Mouse (Mus musculus) MEL (cell line): ENCODE measurements around the gene Macrod2. TPM values are rescaled to one million over a fixed set of nuclear protein-coding genes. Genes with fewer than 3 reads are reported as not detected.

ENCODE experiments used
- DNase-seq: peaks from one replicate; pipeline ENCODE4 v3.0.0; 2011; ENCODE audit warnings: low read depth, low spot score
- H3K27ac ChIP-seq: 2 replicates; pipeline ENCODE4 v1.5.1; 2012; ENCODE audit warnings: low read depth, mild to moderate bottlenecking, control low read depth, low read length, moderate library complexity; ENCODE audit not compliant: control insufficient read depth
- H3K27me3 ChIP-seq, 2 experiments: fragments of 150-350 bp in 1 of 2; sonication (generic) in 1 of 2; 2 replicates each; pipeline ENCODE4 v1.6.1; 2012; ENCODE audit warnings: low read length in 2 of 2, mild to moderate bottlenecking in 2 of 2, improper control_type of control experiment in 1 of 2, moderate library complexity in 1 of 2; ENCODE audit not compliant: insufficient read depth in 2 of 2, control insufficient read depth in 1 of 2
- H3K36me3 ChIP-seq, 2 experiments: 2 replicates each; pipeline ENCODE4 v1.6.1; 2012 to 2014; ENCODE audit warnings: low read length in 2 of 2, improper control_type of control experiment in 1 of 2, inconsistent platforms in 1 of 2, mild to moderate bottlenecking in 1 of 2; ENCODE audit not compliant: insufficient read depth in 2 of 2, control insufficient read depth in 1 of 2
- H3K4me1 ChIP-seq, 2 experiments: fragments of 150-350 bp in 1 of 2; sonication (generic) in 1 of 2; 2 replicates each; pipeline ENCODE4 v1.6.1; 2012; ENCODE audit warnings: low read length in 2 of 2, improper control_type of control experiment in 1 of 2, mild to moderate bottlenecking in 1 of 2; ENCODE audit not compliant: insufficient read depth in 2 of 2, control insufficient read depth in 1 of 2
- H3K4me3 ChIP-seq, 2 experiments: fragments of 150-350 bp in 1 of 2; sonication (generic) in 1 of 2; 2 replicates each; pipeline ENCODE4 v1.5.1; 2012; ENCODE audit warnings: low read depth in 2 of 2, low read length in 2 of 2, mild to moderate bottlenecking in 2 of 2, moderate library complexity in 2 of 2, control low read depth in 1 of 2, improper control_type of control experiment in 1 of 2; ENCODE audit not compliant: control insufficient read depth in 1 of 2, insufficient read depth in 1 of 2
- H3K79me2 ChIP-seq: 2 replicates; pipeline ENCODE4 v1.6.1; 2012; ENCODE audit warnings: mild to moderate bottlenecking, low read length, moderate library complexity; ENCODE audit not compliant: control insufficient read depth, poor library complexity, insufficient read depth
- H3K9ac ChIP-seq: 2 replicates; pipeline ENCODE4 v1.6.1; 2012; ENCODE audit warnings: low read depth, mild to moderate bottlenecking, control low read depth, low read length, moderate library complexity; ENCODE audit not compliant: control insufficient read depth, poor library complexity, severe bottlenecking
- H3K9me3 ChIP-seq: fragments of 150-350 bp; sonication (generic); replicated peaks from 2 replicates; pipeline ENCODE4 v1.6.1; 2012; ENCODE audit warnings: mild to moderate bottlenecking, low read length, improper control_type of control experiment, moderate library complexity; ENCODE audit not compliant: insufficient read depth
- BHLHE40 ChIP-seq: IDR thresholded peaks from 2 replicates; pipeline ENCODE4 v1.6.1; 2012; ENCODE audit warnings: low read depth, mild to moderate bottlenecking, inconsistent platforms, low read length, improper control_type of control experiment, borderline replicate concordance
- CTCF ChIP-seq, 3 experiments: IDR thresholded peaks in 2 of 3; conservative IDR thresholded peaks in 1 of 3; 2 replicates each; pipeline ENCODE4 v1.5.1; 2011 to 2012; ENCODE audit warnings: low read length in 3 of 3, low read depth in 2 of 3, mild to moderate bottlenecking in 2 of 3, improper control_type of control experiment in 1 of 3, inconsistent platforms in 1 of 3, mixed read lengths in 1 of 3, moderate library complexity in 1 of 3; ENCODE audit not compliant: control insufficient read depth in 1 of 3, insufficient read depth in 1 of 3, poor library complexity in 1 of 3, severe bottlenecking in 1 of 3
- ELF1 ChIP-seq: IDR thresholded peaks from 2 replicates; pipeline ENCODE4 v1.6.1; 2014; ENCODE audit warnings: low read depth, mild to moderate bottlenecking, inconsistent platforms, low read length, improper control_type of control experiment, moderate library complexity
- EP300 ChIP-seq, 2 experiments: IDR thresholded peaks; 2 replicates each; pipeline ENCODE4 v1.6.1; 2011; ENCODE audit warnings: improper control_type of control experiment in 2 of 2, low read length in 2 of 2, low read depth in 1 of 2, mild to moderate bottlenecking in 1 of 2
- ETS1 ChIP-seq: IDR thresholded peaks from 2 replicates; pipeline ENCODE4 v1.6.1; 2012; ENCODE audit warnings: low read depth, mild to moderate bottlenecking, inconsistent platforms, low read length, improper control_type of control experiment, moderate library complexity
- GABPA ChIP-seq: IDR thresholded peaks from 2 replicates; pipeline ENCODE4 v1.6.1; 2012; ENCODE audit warnings: low read depth, mild to moderate bottlenecking, inconsistent platforms, low read length, improper control_type of control experiment, moderate library complexity
- GATA1 ChIP-seq: IDR thresholded peaks from 2 replicates; pipeline ENCODE4 v1.6.1; 2011; ENCODE audit warnings: low read depth, low read length, improper control_type of control experiment
- HCFC1 ChIP-seq: IDR thresholded peaks from 2 replicates; pipeline ENCODE4 v1.6.1; 2012; ENCODE audit warnings: low read depth, mild to moderate bottlenecking, inconsistent platforms, low read length, improper control_type of control experiment, moderate library complexity
- JUND ChIP-seq: IDR thresholded peaks from 2 replicates; pipeline ENCODE4 v1.6.1; 2011; ENCODE audit warnings: low read depth, mild to moderate bottlenecking, improper control_type of control experiment, low read length
- KAT2A ChIP-seq: conservative IDR thresholded peaks from 2 replicates; pipeline ENCODE4 v1.6.1; 2012; ENCODE audit warnings: low read depth, low read length, improper control_type of control experiment, inconsistent platforms
- MAFK ChIP-seq: IDR thresholded peaks from 2 replicates; pipeline ENCODE4 v1.6.1; 2011; ENCODE audit warnings: low read depth, mild to moderate bottlenecking, low read length, improper control_type of control experiment, borderline replicate concordance
- MAX ChIP-seq: IDR thresholded peaks from 2 replicates; pipeline ENCODE4 v1.6.1; 2011; ENCODE audit warnings: low read length, improper control_type of control experiment
- MAZ ChIP-seq: IDR thresholded peaks from 2 replicates; pipeline ENCODE4 v1.6.1; 2012; ENCODE audit warnings: low read depth, mild to moderate bottlenecking, inconsistent platforms, low read length, improper control_type of control experiment
- MEF2A ChIP-seq: IDR thresholded peaks from 2 replicates; pipeline ENCODE4 v1.6.1; 2014; ENCODE audit warnings: low read depth, mild to moderate bottlenecking, inconsistent platforms, low read length, improper control_type of control experiment; ENCODE audit not compliant: poor library complexity, insufficient replicate concordance, severe bottlenecking; ENCODE audit errors: extremely low read depth
- MXI1 ChIP-seq: IDR thresholded peaks from 2 replicates; pipeline ENCODE4 v1.6.1; 2011; ENCODE audit warnings: mild to moderate bottlenecking, low read depth, low read length, improper control_type of control experiment
- MYB ChIP-seq: IDR thresholded peaks from 2 replicates; pipeline ENCODE4 v1.6.1; 2011; ENCODE audit warnings: mild to moderate bottlenecking, low read depth, low read length, improper control_type of control experiment
- MYC ChIP-seq: IDR thresholded peaks from 2 replicates; pipeline ENCODE4 v1.6.1; 2011; ENCODE audit warnings: low read depth, mild to moderate bottlenecking, low read length, improper control_type of control experiment, moderate library complexity
- NELFE ChIP-seq: IDR thresholded peaks from 2 replicates; pipeline ENCODE4 v1.6.1; 2011; ENCODE audit warnings: low read depth, low read length, improper control_type of control experiment
- NRF1 ChIP-seq: IDR thresholded peaks from 2 replicates; pipeline ENCODE4 v1.6.1; 2014; ENCODE audit warnings: low read depth, mild to moderate bottlenecking, inconsistent platforms, low read length, improper control_type of control experiment, moderate library complexity; ENCODE audit not compliant: poor library complexity, insufficient read depth, severe bottlenecking
- POLR2AphosphoS2 ChIP-seq: IDR thresholded peaks from 2 replicates; pipeline ENCODE4 v1.6.1; 2011; ENCODE audit warnings: low read length, improper control_type of control experiment
- RAD21 ChIP-seq: IDR thresholded peaks from 2 replicates; pipeline ENCODE4 v1.6.1; 2011; ENCODE audit warnings: mild to moderate bottlenecking, low read depth, low read length, improper control_type of control experiment
- RCOR1 ChIP-seq: IDR thresholded peaks from 2 replicates; pipeline ENCODE4 v1.6.1; 2012; ENCODE audit warnings: low read depth, mild to moderate bottlenecking, inconsistent platforms, low read length, improper control_type of control experiment
- SIN3A ChIP-seq: IDR thresholded peaks from 2 replicates; pipeline ENCODE4 v1.6.1; 2012; ENCODE audit warnings: low read length, improper control_type of control experiment, inconsistent platforms
- TAL1 ChIP-seq: IDR thresholded peaks from 2 replicates; pipeline ENCODE4 v1.6.1; 2012; ENCODE audit warnings: mild to moderate bottlenecking, inconsistent platforms, low read length, moderate library complexity, mixed read lengths
- TBP ChIP-seq: IDR thresholded peaks from 2 replicates; pipeline ENCODE4 v1.8.0; 2011; ENCODE audit warnings: low read depth, low read length, improper control_type of control experiment
- TCF12 ChIP-seq: IDR thresholded peaks from 2 replicates; pipeline ENCODE4 v1.6.1; 2014; ENCODE audit warnings: low read depth, mild to moderate bottlenecking, inconsistent platforms, low read length, improper control_type of control experiment, moderate library complexity
- UBTF ChIP-seq: IDR thresholded peaks from 2 replicates; pipeline ENCODE4 v1.6.1; 2012; ENCODE audit warnings: low read depth, mild to moderate bottlenecking, inconsistent platforms, low read length, improper control_type of control experiment, moderate library complexity, borderline replicate concordance; ENCODE audit not compliant: insufficient read depth
- USF1 ChIP-seq: IDR thresholded peaks from 2 replicates; pipeline ENCODE4 v1.6.1; 2014; ENCODE audit warnings: low read depth, mild to moderate bottlenecking, inconsistent platforms, low read length, improper control_type of control experiment, moderate library complexity
- ZKSCAN1 ChIP-seq: IDR thresholded peaks from 2 replicates; pipeline ENCODE4 v1.6.1; 2012; ENCODE audit warnings: low read depth, mild to moderate bottlenecking, inconsistent platforms, low read length, improper control_type of control experiment, moderate library complexity
- ZNF384 ChIP-seq: IDR thresholded peaks from 2 replicates; pipeline ENCODE4 v1.6.1; 2012; ENCODE audit warnings: low read depth, mild to moderate bottlenecking, inconsistent platforms, low read length, improper control_type of control experiment
- polyA plus RNA-seq, 2 experiments: library from polyadenylated mRNA; stranded (reverse) in 1 of 2; unstranded in 1 of 2; fragments of >175 nt in 1 of 2; fragments of >200 nt in 1 of 2; gene quantifications; 2 replicates each; pipeline versions ENCODE4 v1.2.1 to v1.2.4; 2012; ENCODE audit warnings: low replicate concordance in 2 of 2, low read depth in 1 of 2; ENCODE audit not compliant: insufficient read length in 2 of 2, insufficient read depth in 1 of 2, missing spikeins in 1 of 2
- total RNA-seq: library from RNA; depleted of rRNA; stranded (reverse); fragments of 300-350 nt; gene quantifications from 2 replicates; pipeline ENCODE4 v1.2.3, GENCODE M21; 2012

Gene Macrod2
- total and polyA plus RNA-seq, 3 experiments: not detected

- Histone ChIP-seq H3K9ac (no peak overlapping the region), H3K4me1 (no peaks in the 10 kb centered on the region), H3K9me3 (no peaks in the 10 kb centered on the region), H3K27me3 (no peaks in the 10 kb centered on the region), H3K79me2 (no peaks in the 10 kb centered on the region), H3K36me3 (no peaks in the 10 kb centered on the region), H3K27ac (no peak overlapping the region), H3K4me3 (no peak overlapping the region)
- TF ChIP-seq HCFC1: no peak
- TF ChIP-seq USF1: no peak
- TF ChIP-seq RCOR1: no peak
- TF ChIP-seq CTCF (IDR thresholded peaks at IDR 0.05 in 2 of 3, conservative IDR thresholded peaks at IDR 0.05 in 1 of 3; ENCODE audit: control insufficient read depth in 1 of 3, insufficient read depth in 1 of 3, low read depth in 2 of 3, low read length in 3 of 3, poor library complexity in 1 of 3, severe bottlenecking in 1 of 3): no peak
- no peak for TF ChIP-seq ZNF384
- no peak for TF ChIP-seq EP300 (IDR thresholded peaks at IDR 0.05; ENCODE audit: low read depth in 1 of 2, low read length in 2 of 2)
- TF ChIP-seq POLR2AphosphoS2: no peak
- no peak for TF ChIP-seq KAT2A
- no peak for TF ChIP-seq NELFE
- TF ChIP-seq NRF1: no peak
- TF ChIP-seq MEF2A: no peak
- TF ChIP-seq MYC: no peak
- no peak for TF ChIP-seq ETS1
- no peak for TF ChIP-seq MAFK
- no peak for TF ChIP-seq SIN3A
- TF ChIP-seq TAL1: no peak
- no peak for TF ChIP-seq MYB
- TF ChIP-seq JUND: no peak
- DNase-seq: no peak
Observed at GRCm38 (mm10) chr2:140549286-140549685, 154.2 kb downstream of the Macrod2 start.

DNA sequence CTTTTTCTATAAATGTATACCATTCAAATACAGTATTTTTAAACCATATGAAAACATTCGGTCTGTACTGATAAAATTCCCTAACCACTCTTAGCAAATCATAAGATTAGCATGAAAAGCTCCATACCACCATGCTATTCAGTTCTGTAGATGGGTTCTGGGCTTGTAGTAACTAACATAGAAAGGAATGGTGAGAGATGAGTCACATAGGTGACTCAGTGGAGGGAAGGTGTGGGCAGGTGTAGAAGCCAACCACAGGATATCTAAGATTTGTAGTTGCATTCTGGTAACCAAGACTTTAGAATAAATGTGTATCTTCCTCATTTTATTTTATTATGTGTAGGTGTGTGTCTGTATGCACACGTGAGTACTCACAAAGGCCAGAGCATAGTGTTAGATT is 166.3 kb downstream of the Macrod2 start:
- H3K27me3 ChIP-seq: no peaks in the 10 kb centered on the region
- H3K36me3 ChIP-seq: no peaks in the 10 kb centered on the region
- DNase-seq: no peak

More for the DNA sequence above, 166.3 kb downstream of the Macrod2 start:
- no peak overlapping the region for H3K27ac ChIP-seq
- no peaks in the 10 kb centered on the region for H3K9me3 ChIP-seq
- H3K4me1 ChIP-seq: no peaks in the 10 kb centered on the region
- H3K4me3 ChIP-seq: no peak overlapping the region
- no peaks in the 10 kb centered on the region for H3K79me2 ChIP-seq
- TF ChIP-seq ETS1: no peak
- TF ChIP-seq SIN3A: no peak
- no peak for TF ChIP-seq EP300 (IDR thresholded peaks at IDR 0.05; ENCODE audit: low read depth in 1 of 2, low read length in 2 of 2)
- no peak for TF ChIP-seq UBTF
- no peak for TF ChIP-seq TBP
- TF ChIP-seq KAT2A: no peak
- TF ChIP-seq ELF1: no peak
- no peak for TF ChIP-seq ZNF384
- TF ChIP-seq MAX: no peak
- TF ChIP-seq GATA1: no peak
- no peak for TF ChIP-seq JUND
- TF ChIP-seq ZKSCAN1: no peak
- no peak for TF ChIP-seq GABPA
- no peak for TF ChIP-seq RAD21
- TF ChIP-seq MAZ: no peak
- TF ChIP-seq TCF12: no peak
- no peak for TF ChIP-seq BHLHE40
- TF ChIP-seq MXI1: no peak
- no peak for TF ChIP-seq NRF1
- no peak overlapping the region for H3K9ac ChIP-seq
